Mouse (Mus musculus) cerebellum, adult 2 months (tissue): ENCODE data around the gene Pbx1. TPM values are rescaled to one million over a fixed set of nuclear protein-coding genes. Genes with fewer than 3 reads are reported as not detected.

Experiments
- DNase-seq, 2 experiments: peaks; one replicate each; pipeline ENCODE4 v3.0.0; 2021
- H3K27ac ChIP-seq: fragments of 200-500 bp; 2 replicates; pipeline ENCODE4 v1.5.1; 2012; ENCODE audit warnings: low read length, control low read depth, inconsistent platforms; ENCODE audit not compliant: insufficient read depth
- H3K27me3 ChIP-seq: fragments of 200-500 bp; 2 replicates; pipeline ENCODE4 v1.6.1; 2012; ENCODE audit warnings: inconsistent platforms, mild to moderate bottlenecking, low read length, moderate library complexity; ENCODE audit not compliant: control insufficient read depth, insufficient read depth
- H3K4me1 ChIP-seq: fragments of 200-500 bp; 2 replicates; pipeline ENCODE4 v1.6.1; 2011; ENCODE audit warnings: low read length; ENCODE audit not compliant: control insufficient read depth, insufficient read depth
- H3K4me3 ChIP-seq: fragments of 200-500 bp; replicated peaks from 2 replicates; pipeline ENCODE3; 2011; ENCODE audit warnings: mild to moderate bottlenecking, low read depth, low read length, control low read depth; ENCODE audit not compliant: insufficient read depth
- CTCF ChIP-seq: fragments of 200-500 bp; IDR thresholded peaks from 2 replicates; pipeline ENCODE4 v1.5.1; 2011; ENCODE audit warnings: low read depth, mild to moderate bottlenecking, control low read depth, low read length, moderate library complexity, borderline replicate concordance; ENCODE audit not compliant: insufficient read depth
- POLR2A ChIP-seq: fragments of 200-500 bp; IDR thresholded peaks from 2 replicates; pipeline ENCODE4 v1.6.1; 2011; ENCODE audit warnings: low read length, control low read depth, borderline replicate concordance; ENCODE audit not compliant: insufficient read depth
- WGBS: fragments of 180-500 bp; shearing (Covaris S2); methylation state at CpG from one replicate; pipeline ENCODE4 v1.1.7; 2018; 5-methylcytosine and 5-hydroxymethylcytosine counted together
- polyA plus RNA-seq: library from polyadenylated mRNA; depleted of rRNA; stranded (reverse); fragments of >200 nt; gene quantifications from 2 replicates; pipeline ENCODE4 v1.2.3, GENCODE M21; 2012

Pbx1 gene
- polyA plus RNA-seq, 1 experiment, result 34.9 TPM

- no peaks in the 10 kb centered on the region for H3K27me3 ChIP-seq
- H3K27ac ChIP-seq, result no peak overlapping the region
- no peak for DNase-seq
- TF ChIP-seq CTCF, result no peak
- TF ChIP-seq POLR2A, result no peak
- 97% methylated on average over 5 of the region's 5 CpGs for WGBS
- H3K4me1 ChIP-seq, result peaks cover 4% of the 10 kb centered on the region
- no peak overlapping the region for H3K4me3 ChIP-seq
Observed at GRCm38 (mm10) chr1:168210401-168210800, 221.7 kb downstream of the Pbx1 start.

GRCm38 (mm10) chr1:168200570-168201156 is 231.4 kb downstream of the Pbx1 start:
- no peak overlapping the region for H3K27ac ChIP-seq
- 73% methylated on average over 13 of the region's 13 CpGs for WGBS
- no peak for TF ChIP-seq CTCF
- TF ChIP-seq POLR2A, result no peak
- H3K27me3 ChIP-seq, result no peaks in the 10 kb centered on the region
- no peak for DNase-seq
- peaks cover 3% of the 10 kb centered on the region; the same call in 1 of the 2 replicates for H3K4me1 ChIP-seq
- no peak overlapping the region for H3K4me3 ChIP-seq

GRCm38 (mm10) chr1:168198276-168198675 is 233.8 kb downstream of the Pbx1 start:
- Histone ChIP-seq H3K4me1 (peaks cover 3% of the 10 kb centered on the region; the same call in 1 of the 2 replicates), H3K27me3 (no peaks in the 10 kb centered on the region), H3K27ac (no peak overlapping the region), H3K4me3 (no peak overlapping the region)
- WGBS, result 88% methylated on average over 5 of the region's 5 CpGs
- TF ChIP-seq POLR2A (no peak), CTCF (no peak)
- DNase-seq, result no peak

- H3K27me3 ChIP-seq, result no peaks in the 10 kb centered on the region
- TF ChIP-seq POLR2A, result no peak
- no peak for DNase-seq
- peaks cover 3% of the 10 kb centered on the region; the same call in 1 of the 2 replicates for H3K4me1 ChIP-seq
- no peak overlapping the region for H3K4me3 ChIP-seq
- no peak overlapping the region for H3K27ac ChIP-seq
- WGBS, result 58% methylated on average over 3 of the region's 3 CpGs
Observed at GRCm38 (mm10) chr1:168197908-168198258, 234.2 kb downstream of the Pbx1 start.

GRCm38 (mm10) chr1:168197195-168197907 is 234.7 kb downstream of the Pbx1 start:
- no peaks in the 10 kb centered on the region for H3K27me3 ChIP-seq
- peak in 1 of 2 experiments; percentile 50 for DNase-seq
- H3K27ac ChIP-seq, result no peak overlapping the region
- WGBS, result 13% methylated on average over 6 of the region's 6 CpGs
- peaks cover 3% of the 10 kb centered on the region; the same call in 1 of the 2 replicates for H3K4me1 ChIP-seq
- H3K4me3 ChIP-seq, result no peak overlapping the region
- no peak for TF ChIP-seq CTCF
- no peak for TF ChIP-seq POLR2A

- no peak for DNase-seq
- TF ChIP-seq CTCF, result no peak
- no peak for TF ChIP-seq POLR2A
- H3K4me3 ChIP-seq, result no peak overlapping the region
- H3K27ac ChIP-seq, result no peak overlapping the region
- H3K4me1 ChIP-seq, result peaks cover 3% of the 10 kb centered on the region; the same call in 1 of the 2 replicates
- H3K27me3 ChIP-seq, result no peaks in the 10 kb centered on the region
- 94% methylated on average over 7 of the region's 7 CpGs for WGBS
Observed at GRCm38 (mm10) chr1:168193364-168193763, 238.7 kb downstream of the Pbx1 start.

GRCm38 (mm10) chr1:168182816-168183215 is 249.3 kb downstream of the Pbx1 start:
- H3K4me3 ChIP-seq, result no peak overlapping the region
- 95% methylated on average over 8 of the region's 8 CpGs for WGBS
- no peaks in the 10 kb centered on the region for H3K27me3 ChIP-seq
- H3K4me1 ChIP-seq, result no peaks in the 10 kb centered on the region
- no peak for DNase-seq
- no peak overlapping the region for H3K27ac ChIP-seq
- TF ChIP-seq POLR2A (no peak), CTCF (no peak)
